Mouse (Mus musculus): ENCODE data around the gene Siva1. TPM values are rescaled to one million over a fixed set of nuclear protein-coding genes. Genes with fewer than 3 reads are reported as not detected.

Siva1 gene
- total and polyA plus RNA-seq, 3 experiments = 78.1 to 137 (median 135) TPM

DNA sequence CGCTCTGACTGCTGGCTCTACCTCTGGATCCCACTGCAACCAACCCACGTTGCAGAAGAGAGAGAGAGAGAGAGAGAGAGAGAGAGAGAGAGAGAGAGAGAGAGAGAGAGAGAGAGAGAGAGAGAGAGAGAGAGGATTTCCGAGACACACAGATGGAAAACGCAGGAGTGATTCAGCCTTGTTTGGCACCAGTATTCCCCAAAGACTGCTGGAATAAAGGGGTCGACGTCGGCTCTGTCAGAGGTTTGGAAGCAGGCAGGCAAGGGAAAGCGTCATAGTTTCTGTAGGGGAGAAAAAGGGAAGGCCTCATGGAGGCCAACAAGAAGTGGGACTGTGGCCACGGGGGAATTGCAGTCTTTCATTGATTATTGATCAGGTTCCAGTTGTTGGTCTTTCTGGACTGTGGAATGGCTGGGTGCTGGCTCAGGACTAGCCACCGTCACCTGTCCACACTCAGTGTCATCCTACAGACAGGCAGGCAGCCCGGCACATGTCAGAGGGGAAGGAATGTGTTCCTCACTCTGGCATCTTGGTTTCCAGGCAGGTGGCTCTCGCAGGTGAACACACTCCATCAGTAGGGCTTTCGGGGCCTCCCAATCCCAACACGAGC is 47.5 kb upstream of the Siva1 start:
- Histone ChIP-seq H3K27me3 (replicated peaks) (no peaks in the 10 kb centered on the region), H3K9ac (ENCODE audit: insufficient read depth, low read depth) (no peak overlapping the region), H3K4me3 (replicated peaks in 1 of 3; ENCODE audit: low read depth in 2 of 3, low read length in 2 of 3, poor library complexity in 1 of 3) (no peak overlapping the region), H3K27ac (ENCODE audit: insufficient read depth, low read depth) (no peak overlapping the region), H3K4me1 (ENCODE audit: control insufficient read depth in 1 of 2, insufficient read depth in 2 of 2) (peaks cover 56 to 90% of the 10 kb centered on the region in 2 experiments), H3K79me2 (replicated peaks; ENCODE audit: control insufficient read depth, extremely low read depth, insufficient read depth, poor library complexity, severe bottlenecking) (peaks cover 67% of the 10 kb centered on the region), H3K36me3 (replicated peaks in 1 of 2; ENCODE audit: control insufficient read depth in 1 of 2, insufficient read depth in 1 of 2, low read length in 1 of 2) (peaks cover 25 to 94% of the 10 kb centered on the region in 2 experiments), H3K4me2 (ENCODE audit: insufficient read depth, low read depth, poor library complexity, severe bottlenecking) (no peak overlapping the region), H3K9me3 (replicated peaks; ENCODE audit: low read length) (no peaks in the 10 kb centered on the region)
- no peak for DNase-seq (ENCODE audit: extremely low read depth)
- in situ Hi-C loops (cut with MboI; ENCODE audit: low pct_ligation_motif_present, low pct_unique_long_range_greater_than_20kb, low sequenced_read_pairs) (loop anchor here (5.0 kb wide), 1 partner anchor 35 kb away; no protein-coding TSS in a partner anchor), dilution Hi-C loops (cut with MboI; ENCODE audit: extremely low pct_ligation_motif_present, extremely low pct_unique_long_range_greater_than_20kb, low sequenced_read_pairs) (no loop called here)
- TF ChIP-seq UBTF (IDR thresholded peaks at IDR 0.05; ENCODE audit: low read depth, low read length) (no peak), MYC (IDR thresholded peaks at IDR 0.05; ENCODE audit: low read depth, low read length) (no peak), ZC3H11A (IDR thresholded peaks at IDR 0.05; ENCODE audit: low read depth, low read length) (no peak), TCF12 (IDR thresholded peaks at IDR 0.05; ENCODE audit: low read depth, low read length) (no peak), EP300 (IDR thresholded peaks at IDR 0.05; ENCODE audit: low read length) (no peak), E2F4 (IDR thresholded peaks at IDR 0.05; ENCODE audit: insufficient replicate concordance, low read depth, low read length) (no peak), CTCF (conservative IDR thresholded peaks at IDR 0.05 in 1 of 2, IDR thresholded peaks at IDR 0.05 in 1 of 2; ENCODE audit: low read depth in 2 of 2, low read length in 2 of 2) (no peak), MAX (IDR thresholded peaks at IDR 0.05; ENCODE audit: low read length) (no peak), BHLHE40 (IDR thresholded peaks at IDR 0.05; ENCODE audit: low read depth, low read length) (no peak), ELF1 (IDR thresholded peaks at IDR 0.05; ENCODE audit: low read depth, low read length) (no peak), JUND (conservative IDR thresholded peaks at IDR 0.05; ENCODE audit: low read depth, low read length) (no peak), KAT2A (IDR thresholded peaks at IDR 0.05; ENCODE audit: insufficient replicate concordance, low read length) (no peak), PAX5 (IDR thresholded peaks at IDR 0.05; ENCODE audit: low read length) (no peak), ETS1 (conservative IDR thresholded peaks at IDR 0.05; ENCODE audit: low read depth, low read length) (no peak), IRF4 (IDR thresholded peaks at IDR 0.05; ENCODE audit: low read depth, low read length) (no peak), NRF1 (IDR thresholded peaks at IDR 0.05; ENCODE audit: low read depth, low read length) (no peak), GABPA (IDR thresholded peaks at IDR 0.05; ENCODE audit: insufficient replicate concordance, low read depth, low read length) (no peak), ZMIZ1 (IDR thresholded peaks at IDR 0.05; ENCODE audit: low read depth, low read length) (no peak), USF2 (conservative IDR thresholded peaks at IDR 0.05; ENCODE audit: low read depth, low read length) (no peak), JUN (IDR thresholded peaks at IDR 0.05; ENCODE audit: insufficient read depth, low read depth, low read length) (no peak)

- DNase-seq (ENCODE audit: extremely low read depth) = no peak
- Histone ChIP-seq H3K4me3 (replicated peaks in 1 of 3; ENCODE audit: low read depth in 2 of 3, low read length in 2 of 3, poor library complexity in 1 of 3) (no peak overlapping the region), H3K4me1 (ENCODE audit: control insufficient read depth in 1 of 2, insufficient read depth in 2 of 2) (peaks cover 50 to 90% of the 10 kb centered on the region in 2 experiments), H3K27me3 (replicated peaks) (no peaks in the 10 kb centered on the region), H3K9me3 (replicated peaks; ENCODE audit: low read length) (no peaks in the 10 kb centered on the region), H3K9ac (ENCODE audit: insufficient read depth, low read depth) (no peak overlapping the region), H3K4me2 (ENCODE audit: insufficient read depth, low read depth, poor library complexity, severe bottlenecking) (no peak overlapping the region), H3K36me3 (replicated peaks in 1 of 2; ENCODE audit: control insufficient read depth in 1 of 2, insufficient read depth in 1 of 2, low read length in 1 of 2) (peaks cover 31 to 94% of the 10 kb centered on the region in 2 experiments), H3K27ac (ENCODE audit: insufficient read depth, low read depth) (no peak overlapping the region), H3K79me2 (replicated peaks; ENCODE audit: control insufficient read depth, extremely low read depth, insufficient read depth, poor library complexity, severe bottlenecking) (peaks cover 62% of the 10 kb centered on the region)
- in situ Hi-C loops (cut with MboI; ENCODE audit: low pct_ligation_motif_present, low pct_unique_long_range_greater_than_20kb, low sequenced_read_pairs) = loop anchor here (5.0 kb wide), 1 partner anchor 35 kb away; no protein-coding TSS in a partner anchor
- dilution Hi-C loops (cut with MboI; ENCODE audit: extremely low pct_ligation_motif_present, extremely low pct_unique_long_range_greater_than_20kb, low sequenced_read_pairs) = no loop called here
- TF ChIP-seq CTCF (conservative IDR thresholded peaks at IDR 0.05 in 1 of 2, IDR thresholded peaks at IDR 0.05 in 1 of 2; ENCODE audit: low read depth in 2 of 2, low read length in 2 of 2) = no peak
- no peak for TF ChIP-seq MAFK (IDR thresholded peaks at IDR 0.05; ENCODE audit: insufficient replicate concordance, low read length)
- TF ChIP-seq MEF2A (IDR thresholded peaks at IDR 0.05; ENCODE audit: borderline replicate concordance, low read depth, low read length) = no peak
- no peak for TF ChIP-seq BHLHE40 (IDR thresholded peaks at IDR 0.05; ENCODE audit: low read depth, low read length)
- TF ChIP-seq USF2 (conservative IDR thresholded peaks at IDR 0.05; ENCODE audit: low read depth, low read length) = no peak
- no peak for TF ChIP-seq HCFC1 (IDR thresholded peaks at IDR 0.05; ENCODE audit: low read depth, low read length)
- TF ChIP-seq JUN (IDR thresholded peaks at IDR 0.05; ENCODE audit: insufficient read depth, low read depth, low read length) = no peak
- TF ChIP-seq POLR2A (IDR thresholded peaks at IDR 0.05; ENCODE audit: low read depth, low read length) = no peak; the same call in 1 of the 2 replicates
These were observed 46.9 kb upstream of the Siva1 start for GRCm38 (mm10) chr12:112597618-112598017.
